ENCODE assay signal across 18 mouse cellular contexts in the genomic region with DNA sequence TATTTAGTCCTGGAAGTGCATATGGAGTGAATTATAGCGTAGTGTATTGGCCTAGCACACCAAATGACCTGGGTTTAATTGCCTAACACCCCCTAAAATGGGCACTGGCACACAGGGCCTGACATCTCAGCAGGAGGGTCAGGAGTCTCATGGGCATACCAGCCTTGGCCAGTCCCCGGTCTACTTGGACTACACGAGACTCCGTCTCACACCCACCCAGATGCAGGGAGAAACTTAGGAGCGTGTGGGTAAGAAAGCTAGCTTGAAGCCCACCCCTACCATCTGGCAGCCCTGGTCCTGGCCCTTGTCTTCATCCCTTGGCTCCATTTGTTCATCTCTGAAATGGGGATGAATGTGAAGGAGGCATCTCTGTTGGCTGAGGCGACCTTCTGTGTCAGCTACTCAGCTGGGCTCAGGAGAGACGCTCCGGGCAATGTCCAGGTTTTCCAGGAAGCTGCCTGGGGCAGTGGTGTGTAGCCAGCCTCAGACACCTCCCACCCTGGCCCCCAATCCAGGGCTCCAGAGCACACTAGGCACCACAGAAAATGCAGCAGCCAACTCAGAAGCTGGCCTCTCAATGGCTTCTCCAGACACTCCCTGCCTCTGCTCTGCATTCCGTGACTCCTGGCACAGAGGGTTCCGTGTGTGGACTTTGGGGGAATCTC. TPM values are rescaled to one million over a fixed set of nuclear protein-coding genes. Genes with fewer than 3 reads are reported as not detected.
DNase-seq lines count a peak whose midpoint lies in the region; ATAC-seq and TF ChIP-seq lines count a peak whose summit lies in the region.
"Had no signal": no experiment of that assay in that cellular context is flagged by ENCODE, and none has a peak within 500 bp of the region (broad histone marks: within the 10 kb centered on the region; RNA-seq: fewer than 3 reads in every experiment).

No protein-coding gene starts in this region.

- H3K36me3 ChIP-seq in forebrain, embryonic 14.5 days (ENCODE audit: control insufficient read depth, insufficient read depth, low read length) = peaks cover 11% of the 10 kb centered on the region
- peaks cover 26% of the 10 kb centered on the region; the same call in 1 of the 2 replicates for H3K36me3 ChIP-seq in forebrain, embryonic 13.5 days (ENCODE audit: poor library complexity, severe bottlenecking)
- H3K36me3 ChIP-seq in C2C12 (ENCODE audit: control insufficient read depth, insufficient read depth) = peaks cover 75% of the 10 kb centered on the region
- H3K36me3 ChIP-seq in kidney, adult 2 months (ENCODE audit: control insufficient read depth, insufficient read depth, low read length) = no peaks in the 10 kb centered on the region
- H3K36me3 ChIP-seq in liver, embryonic 11.5 days (ENCODE audit: control insufficient read depth, insufficient read depth, low read length) = no peaks in the 10 kb centered on the region
- H3K36me3 ChIP-seq: liver, embryonic 12.5 days; midbrain, embryonic 15.5 days had no signal

- no peak overlapping the region for H3K4me2 ChIP-seq in forebrain, embryonic 14.5 days (ENCODE audit: low read length)
- no peak overlapping the region for H3K4me2 ChIP-seq in forebrain, embryonic 13.5 days
- no peak overlapping the region for H3K4me2 ChIP-seq in liver, embryonic 11.5 days
- H3K4me2 ChIP-seq: heart, embryonic 13.5 days; hindbrain, embryonic 13.5 days; liver, embryonic 12.5 days; midbrain, embryonic 15.5 days; neural tube, embryonic 13.5 days had no signal

- WGBS in forebrain, embryonic 14.5 days = 91% methylated on average over 10 of the region's 10 CpGs
- WGBS in forebrain, embryonic 13.5 days = 91% methylated on average over 10 of the region's 10 CpGs
- WGBS in kidney, adult 2 months = 63% methylated on average over 10 of the region's 10 CpGs
- 81% methylated on average over 10 of the region's 10 CpGs for WGBS in liver, embryonic 11.5 days

- H3K27me3 ChIP-seq in forebrain, embryonic 14.5 days (replicated peaks; ENCODE audit: control insufficient read depth, insufficient read depth, low read length) = no peaks in the 10 kb centered on the region
- no peaks in the 10 kb centered on the region for H3K27me3 ChIP-seq in forebrain, embryonic 13.5 days
- H3K27me3 ChIP-seq in C2C12 (ENCODE audit: control insufficient read depth, insufficient read depth, insufficient read length) = no peaks in the 10 kb centered on the region
- H3K27me3 ChIP-seq in kidney, adult 2 months (replicated peaks; ENCODE audit: control insufficient read depth, insufficient read depth, low read length) = no peaks in the 10 kb centered on the region
- no peaks in the 10 kb centered on the region for H3K27me3 ChIP-seq in liver, embryonic 11.5 days (replicated peaks; ENCODE audit: control insufficient read depth, insufficient read depth, low read length)
- H3K27me3 ChIP-seq: heart, embryonic 13.5 days; hindbrain, embryonic 13.5 days; liver, embryonic 12.5 days; midbrain, embryonic 15.5 days; neural tube, embryonic 13.5 days had no signal

- H3K79me3 ChIP-seq in C2C12 (ENCODE audit: low read depth) = peaks cover 87% of the 10 kb centered on the region

- H3ac ChIP-seq in C2C12 (ENCODE audit: control insufficient read depth, insufficient read length, low read depth) = peak overlapping the region; percentile 52

- peaks cover 95% of the 10 kb centered on the region for H3K79me2 ChIP-seq in C2C12 (ENCODE audit: control insufficient read depth, insufficient read depth)

- no peak for DNase-seq in forebrain, embryonic 14.5 days (ENCODE audit: low spot score)
- DNase-seq in kidney, adult 2 months = peak; percentile 82
- peak; percentile 45 to 71 for DNase-seq in kidney, postnatal 4 days
- DNase-seq in liver, embryonic 11.5 days (ENCODE audit: low spot score) = no peak
- DNase-seq in lung, postnatal 25 days (ENCODE audit: low spot score) = no peak
- DNase-seq in cerebellum, adult 8-10 months = no peak
- DNase-seq: embryo, embryonic 11 days; lung, postnatal 10 days; retina, postnatal 1 day had no signal

- H3K9ac ChIP-seq in forebrain, embryonic 14.5 days (ENCODE audit: low read length) = no peak overlapping the region
- H3K9ac ChIP-seq in forebrain, embryonic 13.5 days = no peak overlapping the region
- no peak overlapping the region for H3K9ac ChIP-seq in liver, embryonic 11.5 days (ENCODE audit: low read depth, low read length)
- H3K9ac ChIP-seq: hindbrain, embryonic 13.5 days; liver, embryonic 12.5 days; midbrain, embryonic 15.5 days; neural tube, embryonic 13.5 days had no signal

- H3K4me3 ChIP-seq in forebrain, embryonic 14.5 days (ENCODE audit: low read depth, low read length) = no peak overlapping the region
- no peak overlapping the region for H3K4me3 ChIP-seq in forebrain, embryonic 13.5 days
- no peak overlapping the region for H3K4me3 ChIP-seq in C2C12 (ENCODE audit: insufficient read depth, poor library complexity, severe bottlenecking)
- H3K4me3 ChIP-seq in kidney, adult 2 months (ENCODE audit: insufficient read depth, low read depth, low read length) = no peak overlapping the region
- H3K4me3 ChIP-seq in liver, embryonic 11.5 days (ENCODE audit: low read depth, low read length) = no peak overlapping the region
- H3K4me3 ChIP-seq: heart, embryonic 13.5 days; hindbrain, embryonic 13.5 days; liver, embryonic 12.5 days; midbrain, embryonic 15.5 days; neural tube, embryonic 13.5 days had no signal

- TF ChIP-seq POLR2A in kidney, adult 2 months (IDR thresholded peaks at IDR 0.05; ENCODE audit: low read depth, low read length) = no peak

- peaks cover 19% of the 10 kb centered on the region for H3K4me1 ChIP-seq in forebrain, embryonic 14.5 days (ENCODE audit: control insufficient read depth, insufficient read depth, low read length)
- H3K4me1 ChIP-seq in forebrain, embryonic 13.5 days = peaks cover 38% of the 10 kb centered on the region
- peaks cover 22% of the 10 kb centered on the region for H3K4me1 ChIP-seq in kidney, adult 2 months (ENCODE audit: control insufficient read depth, insufficient read depth, low read length)
- H3K4me1 ChIP-seq in liver, embryonic 11.5 days (replicated peaks; ENCODE audit: control insufficient read depth, insufficient read depth, low read length) = peaks cover 12% of the 10 kb centered on the region

- ATAC-seq in forebrain, embryonic 14.5 days = no peak
- ATAC-seq in forebrain, embryonic 13.5 days = no peak
- no peak for ATAC-seq in liver, embryonic 11.5 days (replicated peaks; ENCODE audit: low FRiP score)
- ATAC-seq: intestine, postnatal 0 days; liver, embryonic 12.5 days; midbrain, embryonic 15.5 days had no signal

- TF ChIP-seq CTCF in C2C12 (IDR thresholded peaks at IDR 0.05; ENCODE audit: control insufficient read depth, insufficient read depth, insufficient read length) = no peak
- TF ChIP-seq CTCF in kidney, adult 2 months (conservative IDR thresholded peaks at IDR 0.05; ENCODE audit: insufficient read depth, insufficient read length, low read depth, low read length) = no peak

- no peaks in the 10 kb centered on the region for H3K9me3 ChIP-seq in forebrain, embryonic 14.5 days (replicated peaks; ENCODE audit: control insufficient read depth, low read length)
- H3K9me3 ChIP-seq in forebrain, embryonic 13.5 days (replicated peaks) = no peaks in the 10 kb centered on the region
- H3K9me3 ChIP-seq in liver, embryonic 11.5 days (ENCODE audit: control insufficient read depth, low read length) = no peaks in the 10 kb centered on the region
- H3K9me3 ChIP-seq: heart, embryonic 13.5 days; hindbrain, embryonic 13.5 days; liver, embryonic 12.5 days; midbrain, embryonic 15.5 days; neural tube, embryonic 13.5 days had no signal

- 0 out of 2 replicates have a peak overlapping the region, but pooled peaks have one; percentile 2 for H3K27ac ChIP-seq in forebrain, embryonic 14.5 days (ENCODE audit: low read depth, low read length)
- H3K27ac ChIP-seq in forebrain, embryonic 13.5 days = no peak overlapping the region
- no peak overlapping the region for H3K27ac ChIP-seq in kidney, adult 2 months (ENCODE audit: insufficient read depth, low read depth, low read length)
- no peak overlapping the region for H3K27ac ChIP-seq in liver, embryonic 11.5 days (ENCODE audit: low read depth, low read length)
- H3K27ac ChIP-seq: hindbrain, embryonic 13.5 days; liver, embryonic 12.5 days; midbrain, embryonic 15.5 days; stomach, postnatal 0 days had no signal

TF ChIP-seq in C2C12, 6 proteins besides CTCF, POLR2A, EP300 and RAD21:
- no peak for TF ChIP-seq MYOD1 (IDR thresholded peaks at IDR 0.05; ENCODE audit: control insufficient read depth, insufficient read length, low read depth)
- TF ChIP-seq CEBPB (IDR thresholded peaks at IDR 0.05; ENCODE audit: low read depth) = no peak
- no peak for TF ChIP-seq USF1 (IDR thresholded peaks at IDR 0.05; ENCODE audit: low read depth)
- no peak for TF ChIP-seq MAX (IDR thresholded peaks at IDR 0.05)
- no peak for TF ChIP-seq MYOG (IDR thresholded peaks at IDR 0.05; ENCODE audit: control insufficient read depth, extremely low read depth, insufficient read length)
- TF ChIP-seq FOSL1 (IDR thresholded peaks at IDR 0.05; ENCODE audit: insufficient read depth, low read length, poor library complexity, severe bottlenecking) = no peak

RNA-seq across cellular contexts. Expression of gene Angptl2, which starts 4.9 kb away (rescaled TPM):
- polyA plus RNA-seq in forebrain, embryonic 14.5 days (2014; fragmentation: Nextera tagmentation; extraction: Ambion mirVana) = 8.0 and 12.0 TPM in 2 replicates
- polyA plus RNA-seq in forebrain, embryonic 13.5 days (2015; fragmentation: Nextera tagmentation; extraction: Ambion mirVana) = 11.0 and 13.0 TPM in 2 replicates
- 162 TPM for polyA plus RNA-seq in C2C12 (2012; fragmentation: generic; extraction: Trizol)
- polyA plus RNA-seq in kidney, adult 2 months (2012; rRNA removed) = 90.1 and 93.0 TPM in 2 replicates
- polyA plus RNA-seq in liver, embryonic 11.5 days (2014; fragmentation: Nextera tagmentation; extraction: Ambion mirVana) = 11.3 and 12.2 TPM in 2 replicates

Comparison
In these comparisons a context has a peak if more than half of its experiments do, and no peak if none do; other contexts are left out.
1. DNase-seq: peak in kidney, adult 2 months (single experiment) and kidney, postnatal 4 days (2 of 2); none in forebrain, embryonic 14.5 days (single experiment), liver, embryonic 11.5 days (single experiment), lung, postnatal 25 days (single experiment) and cerebellum, adult 8-10 months (single experiment).